Mouse (Mus musculus): Measurements from ENCODE around the gene Draxin. TPM values are rescaled to one million over a fixed set of nuclear protein-coding genes. Genes with fewer than 3 reads are reported as not detected.
A peak's percentile ranks its signal among the peaks of the same experiment; 100 is the strongest.
"Not testable (repeated sequence)": the region's sequence is repeated elsewhere in the genome, so short reads cannot be mapped to it uniquely, and the experiment has no call there.

Gene Draxin
- total RNA-seq (2021), result not detected

- peak; percentile 27 for DNase-seq
These were observed at the start of gene Draxin for GRCm38 (mm10) chr4:148130561-148131413. Gene Draxin, minus strand, starts transcription at chr4:148130698.

DNA sequence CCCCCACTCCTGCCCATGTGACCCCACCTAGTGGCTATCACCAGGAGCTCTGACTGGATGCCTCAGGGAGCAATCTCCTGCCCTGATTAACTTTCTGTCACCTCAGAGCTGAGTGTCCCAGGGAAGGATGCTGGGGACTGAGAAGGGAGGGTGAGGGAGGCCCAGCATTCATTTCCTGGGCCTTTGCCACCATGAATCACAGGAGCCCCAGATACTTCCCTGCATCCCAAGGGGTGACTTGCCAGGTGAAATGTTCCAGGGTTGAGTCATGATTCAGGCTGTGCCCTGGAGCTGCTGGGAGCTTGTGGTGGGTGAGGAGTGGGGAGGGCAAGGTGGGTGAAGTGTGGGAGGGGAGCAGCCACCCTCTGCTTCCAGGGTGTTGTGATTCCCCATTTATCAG lies 47.2 kb upstream of the Draxin start:
- DNase-seq, result no peak

DNA sequence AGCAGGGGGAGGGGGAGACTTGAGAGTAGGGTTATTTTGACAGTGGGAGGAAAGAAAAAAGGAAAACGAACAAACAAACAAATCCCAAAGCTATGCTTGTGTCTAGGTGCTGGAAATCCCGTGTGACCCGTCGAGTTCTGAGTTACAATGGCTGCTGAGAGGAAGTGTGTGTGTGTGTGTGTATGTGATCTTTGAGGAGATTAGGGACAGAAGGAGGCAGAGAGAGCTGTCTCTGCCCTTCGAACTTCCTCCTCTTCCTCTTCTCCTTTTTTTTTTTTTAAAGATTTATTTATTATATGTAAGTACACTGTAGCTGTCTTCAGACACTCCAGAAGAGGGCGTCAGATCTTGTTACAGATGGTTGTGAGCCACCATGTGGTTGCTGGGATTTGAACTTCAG lies 46.1 kb upstream of the Draxin start:
- DNase-seq, result not testable (repeated sequence)

DNA sequence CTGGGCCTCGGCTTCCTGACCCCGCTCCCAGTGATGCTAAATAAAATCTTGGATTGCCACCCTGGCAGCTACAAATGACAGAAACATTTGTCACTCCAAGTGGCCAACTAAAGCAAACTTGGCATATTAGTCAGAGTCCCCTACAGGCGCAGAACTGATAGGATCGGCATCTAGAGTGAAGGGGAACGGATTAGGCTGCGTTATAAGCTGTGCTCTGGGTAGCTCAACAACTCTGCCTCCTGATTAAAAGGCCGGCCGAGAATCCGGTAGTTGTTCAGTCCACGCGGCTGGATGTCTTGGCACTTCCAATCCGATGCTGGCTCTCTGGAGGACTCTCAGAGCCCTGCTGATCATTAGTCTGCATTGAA lies 44.0 kb upstream of the Draxin start:
- no peak for DNase-seq

GRCm38 (mm10) chr4:148173811-148174494 lies 43.5 kb upstream of the Draxin start:
- no peak for DNase-seq

- no peak for DNase-seq
These were observed 40.8 kb upstream of the Draxin start for GRCm38 (mm10) chr4:148171261-148171660.

DNA sequence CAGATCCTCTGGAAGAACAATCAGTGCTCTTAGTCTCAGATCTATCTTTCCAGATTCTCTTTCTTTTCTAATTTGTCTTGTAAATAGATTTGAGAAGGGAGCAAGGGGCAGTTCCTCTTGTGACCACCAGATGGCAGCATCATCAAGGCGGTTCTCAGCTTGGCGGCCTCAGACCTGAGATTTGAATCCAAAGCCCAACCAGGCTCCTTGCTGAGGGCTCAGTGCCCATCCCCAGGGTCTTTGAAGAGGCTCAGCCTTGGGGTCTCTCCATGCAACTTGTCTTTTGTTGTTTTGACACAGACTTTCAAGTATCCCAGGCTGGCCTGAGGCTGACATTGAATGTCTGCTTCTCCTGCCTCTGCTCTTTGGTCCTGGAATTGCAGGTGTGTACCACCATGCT lies 40.3 kb upstream of the Draxin start:
- peak; percentile 51 for DNase-seq

DNA sequence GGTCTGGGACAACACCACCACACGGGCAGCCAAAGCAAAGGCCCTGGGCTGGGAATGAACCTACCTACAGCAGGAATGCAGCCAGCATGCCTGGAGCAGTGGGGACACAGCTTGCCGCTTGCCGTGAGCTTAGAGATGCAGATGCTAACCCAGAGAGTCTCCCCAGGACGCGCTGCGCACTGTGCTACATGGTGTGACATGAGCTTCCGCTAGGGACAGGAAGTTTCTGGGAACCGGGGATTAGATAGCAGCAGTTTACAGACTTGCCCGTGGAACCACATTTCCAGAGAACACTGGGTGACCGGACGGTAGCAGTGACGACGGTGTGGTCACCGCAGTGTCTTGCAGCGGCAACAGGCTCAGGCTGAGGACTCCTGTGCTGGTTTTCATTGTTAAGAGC lies 39.1 kb upstream of the Draxin start:
- no peak for DNase-seq

- peak; percentile 72 for DNase-seq
These were observed 37.8 kb upstream of the Draxin start for GRCm38 (mm10) chr4:148168287-148168686.

- DNase-seq, result peak; percentile 84
These were observed 36.5 kb upstream of the Draxin start for GRCm38 (mm10) chr4:148166986-148167385.

DNA sequence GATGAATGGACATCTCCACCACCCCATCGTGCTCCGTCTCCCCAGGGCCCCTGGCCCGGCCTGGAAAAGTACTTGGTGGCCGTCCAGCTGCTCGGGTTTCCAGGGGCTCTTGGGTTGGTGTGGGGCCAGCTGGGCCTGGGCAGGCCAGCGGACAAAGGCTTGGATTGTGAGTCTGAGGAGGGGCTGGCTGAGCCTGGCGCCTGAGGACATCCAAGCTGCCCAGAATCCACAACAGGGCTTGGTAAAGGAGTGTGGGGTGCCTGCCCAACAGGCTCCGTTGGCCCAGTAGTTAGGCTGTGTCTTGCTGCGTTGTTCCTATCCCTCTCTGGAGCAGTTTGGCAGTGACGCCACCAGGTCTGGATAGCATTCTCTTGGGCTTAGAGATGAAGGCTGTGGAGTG lies 35.9 kb upstream of the Draxin start:
- DNase-seq, result no peak

DNA sequence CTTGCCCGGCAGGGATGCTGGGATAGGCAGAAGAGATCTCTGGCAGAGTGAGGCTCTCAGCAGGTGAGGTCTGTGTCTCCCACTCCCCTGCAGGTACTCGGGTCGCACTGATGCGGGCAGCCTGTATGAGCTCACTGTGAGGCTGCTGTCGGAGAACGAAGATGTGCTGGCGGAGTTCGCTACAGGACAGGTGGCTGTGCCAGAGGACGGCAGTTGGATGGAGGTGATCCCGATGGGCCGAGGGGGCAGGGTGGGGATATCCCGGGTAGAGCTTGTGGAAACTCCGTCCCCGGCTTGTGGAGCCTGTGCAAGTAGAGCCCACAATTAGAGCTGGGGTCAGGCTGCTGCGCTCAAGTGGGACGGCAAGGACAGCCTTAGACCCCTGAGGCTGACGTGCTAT lies 35.1 kb upstream of the Draxin start:
- DNase-seq, result no peak

GRCm38 (mm10) chr4:148164461-148164860 lies 34.0 kb upstream of the Draxin start:
- no peak for DNase-seq

DNA sequence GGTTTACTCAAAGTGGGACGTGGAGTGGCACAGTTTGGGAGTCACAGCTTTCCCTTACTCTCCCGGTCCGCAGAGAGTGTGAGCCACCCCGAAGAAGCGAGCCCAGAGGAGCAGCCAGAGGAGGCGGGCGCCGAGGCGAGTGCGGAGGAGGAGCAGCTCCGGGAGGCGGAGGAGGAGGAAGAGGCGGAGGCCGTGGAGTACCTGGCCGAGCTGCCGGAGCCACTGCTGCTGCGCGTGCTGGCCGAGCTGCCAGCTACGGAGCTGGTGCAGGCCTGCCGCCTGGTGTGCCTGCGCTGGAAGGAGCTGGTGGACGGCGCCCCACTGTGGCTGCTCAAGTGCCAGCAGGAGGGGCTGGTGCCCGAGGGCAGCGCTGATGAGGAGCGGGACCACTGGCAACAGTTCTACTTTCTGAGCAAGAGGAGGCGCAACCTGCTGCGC lies 33.5 kb upstream of the Draxin start:
- DNase-seq, result peak; percentile 77

- DNase-seq, result no peak
These were observed 30.2 kb upstream of the Draxin start, which contains the start of the genes Fbxo44 and Fbxo2 for GRCm38 (mm10) chr4:148160436-148161390. Gene Fbxo44, minus strand, starts transcription at chr4:148160482. Gene Fbxo2, plus strand, starts transcription at chr4:148160621.

- DNase-seq, result peak; percentile 90
These were observed 29.3 kb upstream of the Draxin start for GRCm38 (mm10) chr4:148159544-148160435.

- no peak for DNase-seq
These were observed 28.2 kb upstream of the Draxin start for GRCm38 (mm10) chr4:148158436-148159348.

- DNase-seq, result peak; percentile 51
These were observed 24.5 kb upstream of the Draxin start for GRCm38 (mm10) chr4:148154982-148155381.

DNA sequence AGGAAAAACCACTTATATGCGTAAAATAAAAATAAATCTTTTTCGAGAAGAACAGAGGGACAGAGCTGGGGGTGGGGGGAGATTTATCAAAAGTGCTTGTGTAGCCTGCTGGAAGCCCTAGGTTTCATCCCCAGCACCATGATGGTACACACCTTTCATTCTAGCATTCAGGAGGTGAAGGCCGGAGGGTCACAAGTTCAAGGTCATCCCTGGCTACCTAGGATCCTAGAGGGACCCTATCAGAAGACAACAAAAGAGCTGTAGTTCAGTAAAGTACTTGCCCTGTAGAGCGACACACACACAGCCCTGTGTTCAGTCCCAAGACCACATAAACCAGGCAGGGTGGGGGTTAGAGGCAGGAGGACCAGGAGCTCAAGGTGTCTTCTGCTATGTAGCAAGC lies 23.5 kb upstream of the Draxin start:
- DNase-seq, result no peak

GRCm38 (mm10) chr4:148152547-148152946 lies 22.0 kb upstream of the Draxin start:
- DNase-seq, result no peak
